Mouse (Mus musculus) lung, adult 2 months (tissue): ENCODE results near the gene Olfr1279.
"Not testable (repeated sequence)": the region's sequence is repeated elsewhere in the genome, so short reads cannot be mapped to it uniquely, and the experiment has no call there.

Source experiments
- CTCF ChIP-seq: fragments of 200-500 bp; IDR thresholded peaks from 2 replicates; pipeline ENCODE4 v1.5.1; 2011; ENCODE audit warnings: mild to moderate bottlenecking, low read length, control low read depth; ENCODE audit not compliant: insufficient read depth
- POLR2A ChIP-seq: fragments of 200-500 bp; IDR thresholded peaks from 2 replicates; pipeline ENCODE4 v1.6.1; 2011; ENCODE audit warnings: low read depth, mild to moderate bottlenecking, control low read depth, low read length, borderline replicate concordance; ENCODE audit errors: extremely low read depth

- TF ChIP-seq POLR2A, CTCF: not testable (repeated sequence)
These were observed 33.3 kb downstream of the Olfr1279 start for GRCm38 (mm10) chr2:111333721-111334120.
